In genomic region chr7:116189708-116190107, GRCm38 (mm10) we compare ENCODE assay signal across 15 mouse cellular contexts.
DNase-seq lines count a peak whose midpoint lies in the region; ATAC-seq and TF ChIP-seq lines count a peak whose summit lies in the region.
"Had no signal": no experiment of that assay in that cellular context is flagged by ENCODE, and none has a peak within 500 bp of the region (broad histone marks: within the 10 kb centered on the region; RNA-seq: fewer than 3 reads in every experiment).

No protein-coding gene starts in this region.

- H3K4me3 ChIP-seq in forebrain, embryonic 12.5 days (replicated peaks) = no peak overlapping the region
- no peak overlapping the region for H3K4me3 ChIP-seq in forebrain, embryonic 15.5 days
- H3K4me3 ChIP-seq in heart, postnatal 0 days (ENCODE audit: low read depth, low read length) = no peak overlapping the region
- no peak overlapping the region for H3K4me3 ChIP-seq in stomach, embryonic 16.5 days (replicated peaks; ENCODE audit: low read length)
- H3K4me3 ChIP-seq: limb, embryonic 13.5 days had no signal

- H3K36me3 ChIP-seq in forebrain, embryonic 12.5 days (replicated peaks) = 0 out of 2 replicates have a peak, but pooled peaks cover 5% of the 10 kb centered on the region
- no peaks in the 10 kb centered on the region for H3K36me3 ChIP-seq in forebrain, embryonic 15.5 days
- H3K36me3 ChIP-seq in heart, postnatal 0 days (replicated peaks; ENCODE audit: control insufficient read depth, insufficient read depth, low read length) = no peaks in the 10 kb centered on the region
- H3K36me3 ChIP-seq in stomach, embryonic 16.5 days (ENCODE audit: control insufficient read depth, insufficient read depth, low read length) = no peaks in the 10 kb centered on the region
- H3K36me3 ChIP-seq: limb, embryonic 13.5 days had no signal

- 0 out of 2 replicates have a peak overlapping the region, but pooled peaks have one; percentile 46 for H3K27ac ChIP-seq in forebrain, embryonic 12.5 days
- H3K27ac ChIP-seq in forebrain, embryonic 15.5 days (replicated peaks) = no peak overlapping the region
- H3K27ac ChIP-seq in heart, postnatal 0 days (ENCODE audit: low read depth) = peak overlapping the region; percentile 65
- H3K27ac ChIP-seq in stomach, embryonic 16.5 days (ENCODE audit: low read length) = peak overlapping the region; percentile 9
- H3K27ac ChIP-seq: limb, embryonic 13.5 days had no signal

- no peak for ATAC-seq in forebrain, embryonic 12.5 days (ENCODE audit: low FRiP score)
- no peak for ATAC-seq in forebrain, embryonic 15.5 days (replicated peaks)
- 0 out of 2 replicates have a peak, but pooled peaks have one; percentile 26 for ATAC-seq in heart, postnatal 0 days (ENCODE audit: insufficient read depth, low read depth)
- ATAC-seq in stomach, embryonic 16.5 days (ENCODE audit: insufficient read depth, low FRiP score) = no peak
- ATAC-seq: intestine, embryonic 16.5 days; Patski had no signal

- H3K4me1 ChIP-seq in forebrain, embryonic 12.5 days = peaks cover 54% of the 10 kb centered on the region
- H3K4me1 ChIP-seq in forebrain, embryonic 15.5 days = peaks cover 40% of the 10 kb centered on the region
- H3K4me1 ChIP-seq in heart, postnatal 0 days (ENCODE audit: control insufficient read depth, insufficient read depth) = peaks cover 56% of the 10 kb centered on the region
- H3K4me1 ChIP-seq in stomach, embryonic 16.5 days (ENCODE audit: control insufficient read depth, insufficient read depth, low read length) = peaks cover 7% of the 10 kb centered on the region

- no peaks in the 10 kb centered on the region for H3K9me3 ChIP-seq in forebrain, embryonic 12.5 days
- H3K9me3 ChIP-seq in forebrain, embryonic 15.5 days = no peaks in the 10 kb centered on the region
- no peaks in the 10 kb centered on the region for H3K9me3 ChIP-seq in heart, postnatal 0 days (replicated peaks; ENCODE audit: control insufficient read depth, low read length)
- H3K9me3 ChIP-seq in stomach, embryonic 16.5 days (replicated peaks; ENCODE audit: control insufficient read depth, low read length) = no peaks in the 10 kb centered on the region
- H3K9me3 ChIP-seq: limb, embryonic 13.5 days had no signal

- no peak for TF ChIP-seq EP300 in heart, postnatal 0 days (IDR thresholded peaks at IDR 0.05; ENCODE audit: low read depth)

- no peak overlapping the region for H3K9ac ChIP-seq in forebrain, embryonic 12.5 days
- no peak overlapping the region for H3K9ac ChIP-seq in forebrain, embryonic 15.5 days (replicated peaks)
- H3K9ac ChIP-seq in heart, postnatal 0 days (replicated peaks; ENCODE audit: low read depth, low read length) = no peak overlapping the region
- no peak overlapping the region for H3K9ac ChIP-seq in stomach, embryonic 16.5 days (ENCODE audit: low read length)
- H3K9ac ChIP-seq: limb, embryonic 13.5 days had no signal

- no peaks in the 10 kb centered on the region for H3K27me3 ChIP-seq in forebrain, embryonic 12.5 days
- no peaks in the 10 kb centered on the region for H3K27me3 ChIP-seq in forebrain, embryonic 15.5 days
- H3K27me3 ChIP-seq in heart, postnatal 0 days (ENCODE audit: control insufficient read depth, insufficient read depth, low read length) = no peaks in the 10 kb centered on the region
- no peaks in the 10 kb centered on the region for H3K27me3 ChIP-seq in stomach, embryonic 16.5 days (ENCODE audit: control insufficient read depth, insufficient read depth, low read length)
- H3K27me3 ChIP-seq: limb, embryonic 13.5 days; Patski had no signal

- TF ChIP-seq CTCF in heart, postnatal 0 days (IDR thresholded peaks at IDR 0.05; ENCODE audit: low read depth) = no peak

- 49% methylated on average over 9 of the region's 9 CpGs for WGBS in forebrain, embryonic 12.5 days
- WGBS in forebrain, embryonic 15.5 days = 36% methylated on average over 9 of the region's 9 CpGs
- 16% methylated on average over 9 of the region's 9 CpGs for WGBS in heart, postnatal 0 days
- 39% methylated on average over 9 of the region's 9 CpGs for WGBS in stomach, embryonic 16.5 days

- 0 out of 2 replicates have a peak overlapping the region, but pooled peaks have one; percentile 2 for H3K4me2 ChIP-seq in forebrain, embryonic 12.5 days
- H3K4me2 ChIP-seq in forebrain, embryonic 15.5 days (replicated peaks) = no peak overlapping the region
- no peak overlapping the region for H3K4me2 ChIP-seq in heart, postnatal 0 days (ENCODE audit: low read depth, low read length)
- H3K4me2 ChIP-seq in stomach, embryonic 16.5 days (ENCODE audit: low read depth, low read length) = no peak overlapping the region
- H3K4me2 ChIP-seq: limb, embryonic 13.5 days had no signal

- DNase-seq in heart, postnatal 0 days (ENCODE audit: low spot score) = no peak
- DNase-seq in heart, postnatal 4 days = no peak
- DNase-seq in lung, postnatal 10 days = peak; percentile 27
- no peak for DNase-seq in lung, postnatal 14 days
- DNase-seq in thymus, postnatal 4 days = no peak
- DNase-seq: cerebellum, adult 9-11 months; kidney, postnatal 14 days; lung, postnatal 36 days; thymus, postnatal 36 days had no signal
